Mouse (Mus musculus) stomach, embryonic 14.5 days (tissue): ENCODE results near the gene Kcnip4. TPM values are rescaled to one million over a fixed set of nuclear protein-coding genes. Genes with fewer than 3 reads are reported as not detected.

ENCODE experiments used
- ATAC-seq: fragments of 200-750 bp; cut with Nextera tagmentation; 2 replicates; pipeline ENCODE4 v1.8.0; 2017; ENCODE audit warnings: low read depth, moderate TSS enrichment; ENCODE audit not compliant: insufficient number of reproducible peaks, insufficient read depth, low FRiP score
- H3K27ac ChIP-seq: fragments of 300-500 bp; sonication (generic); 2 replicates; pipeline ENCODE4 v1.5.1; 2014; ENCODE audit warnings: mild to moderate bottlenecking, low read length, moderate library complexity, mixed read lengths
- H3K27me3 ChIP-seq: fragments of 300-500 bp; sonication (generic); 2 replicates; pipeline ENCODE4 v1.6.1; 2014; ENCODE audit warnings: low read length, control low read depth, mixed read lengths; ENCODE audit not compliant: control insufficient read depth, insufficient read depth
- H3K36me3 ChIP-seq: fragments of 300-500 bp; sonication (generic); 2 replicates; pipeline ENCODE4 v1.6.1; 2014; ENCODE audit warnings: mild to moderate bottlenecking, control low read depth, low read length, moderate library complexity, mixed read lengths; ENCODE audit not compliant: control insufficient read depth, insufficient read depth
- H3K4me1 ChIP-seq: fragments of 300-500 bp; sonication (generic); 2 replicates; pipeline ENCODE4 v1.6.1; 2014; ENCODE audit warnings: low read length, control low read depth, mixed read lengths; ENCODE audit not compliant: control insufficient read depth, insufficient read depth
- H3K4me2 ChIP-seq: fragments of 300-500 bp; sonication (generic); replicated peaks from 2 replicates; pipeline ENCODE4 v1.6.1; 2014; ENCODE audit warnings: low read depth, low read length, control low read depth
- H3K4me3 ChIP-seq: fragments of 300-500 bp; sonication (generic); 2 replicates; pipeline ENCODE4 v1.5.1; 2014; ENCODE audit warnings: low read depth, low read length, control low read depth
- H3K9ac ChIP-seq: fragments of 300-500 bp; sonication (generic); replicated peaks from 2 replicates; pipeline ENCODE4 v1.6.1; 2014; ENCODE audit warnings: low read depth, mild to moderate bottlenecking, control low read depth, low read length, moderate library complexity, mixed read lengths
- H3K9me3 ChIP-seq: fragments of 300-500 bp; sonication (generic); 2 replicates; pipeline ENCODE4 v1.6.1; 2016; ENCODE audit warnings: low read depth, low read length, control low read depth; ENCODE audit not compliant: control insufficient read depth
- WGBS: fragments of 180-500 bp; shearing (Covaris S2); extraction: QIAGEN DNeasy Blood & Tissue Kit; methylation state at CpG from one replicate; pipeline ENCODE4 v1.1.7; 2014; 5-methylcytosine and 5-hydroxymethylcytosine counted together
- polyA plus RNA-seq: library from polyadenylated mRNA; unstranded; fragments of >200 nt; fragmentation: Nextera tagmentation; extraction: Ambion mirVana; gene quantifications from 2 replicates; pipeline ENCODE4 v1.2.1, GENCODE M21; 2014

Gene Kcnip4
- 4.2 and 6.1 TPM in 2 replicates for polyA plus RNA-seq

GRCm38 (mm10) chr5:49524394-49525241, at the start of gene Kcnip4:
TSS of gene Kcnip4 (minus strand) at chr5:49524907.
- Histone ChIP-seq H3K27ac (no peak within 1 kb of the TSS), H3K4me1 (no peaks in the 10 kb centered on the region), H3K9ac (no peak within 1 kb of the TSS), H3K9me3 (no peaks in the 10 kb centered on the region), H3K4me2 (peak within 1 kb of the TSS; percentile 91), H3K27me3 (peaks cover 7% of the 10 kb centered on the region), H3K36me3 (no peaks in the 10 kb centered on the region), H3K4me3 (peak within 1 kb of the TSS; percentile 43)
- under 1% methylated on average over 47 of the region's 50 CpGs for WGBS
- ATAC-seq = peak; percentile 64; the same call in 1 of the 2 replicates

DNA sequence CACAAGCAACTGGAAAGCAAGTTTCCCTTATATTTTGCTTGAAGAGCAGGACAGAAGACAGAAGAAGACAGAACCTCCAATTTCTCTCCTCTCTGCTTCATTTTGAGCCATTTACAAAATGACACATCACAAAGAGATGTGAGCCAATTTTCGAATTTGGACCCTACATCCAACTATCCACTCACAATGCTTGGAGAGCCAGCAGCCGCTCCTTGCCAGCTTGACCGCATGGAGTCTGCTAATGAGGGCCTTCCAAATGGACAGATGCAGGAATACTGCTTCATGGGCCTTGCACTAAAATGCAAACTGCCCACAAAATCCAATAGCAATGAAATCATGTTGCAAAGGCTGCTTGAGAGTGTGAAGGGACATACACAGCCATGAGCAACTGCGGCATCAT, 47.2 kb upstream of the Kcnip4 start:
- Histone ChIP-seq H3K36me3 (no peaks in the 10 kb centered on the region), H3K4me3 (no peak overlapping the region), H3K9ac (no peak overlapping the region), H3K4me1 (no peaks in the 10 kb centered on the region), H3K27me3 (no peaks in the 10 kb centered on the region), H3K27ac (no peak overlapping the region), H3K4me2 (no peak overlapping the region), H3K9me3 (no peaks in the 10 kb centered on the region)
- 73% methylated on average over 4 of the region's 4 CpGs for WGBS
- no peak for ATAC-seq

- H3K27ac ChIP-seq = no peak overlapping the region
- ATAC-seq = no peak
- WGBS = 84% methylated on average over 4 of the region's 4 CpGs
Measured at GRCm38 (mm10) chr5:49563751-49564150, 39.0 kb upstream of the Kcnip4 start.

DNA sequence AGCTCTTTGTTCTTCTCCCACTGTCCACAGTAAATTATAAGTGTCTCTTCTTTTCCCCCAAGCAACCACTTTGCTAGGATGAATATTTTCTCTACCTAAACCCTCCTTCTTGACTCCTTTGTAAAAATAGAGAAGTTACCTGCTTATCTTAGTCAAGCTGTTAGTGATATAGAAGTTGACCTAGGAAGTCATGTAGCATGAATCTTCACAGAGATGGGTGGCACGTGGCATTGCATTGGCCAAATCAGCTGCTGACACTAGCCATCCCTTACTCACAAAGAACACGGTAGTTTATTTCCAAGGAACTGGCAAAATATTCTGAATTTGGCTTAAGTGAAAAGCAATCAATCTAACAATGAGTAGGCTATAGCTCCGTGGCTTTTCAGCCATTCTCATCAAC, 32.7 kb upstream of the Kcnip4 start:
- H3K27ac ChIP-seq = no peak overlapping the region
- H3K4me2 ChIP-seq = no peak overlapping the region
- no peak overlapping the region for H3K9ac ChIP-seq
- no peak for ATAC-seq
- 72% methylated on average over 3 of the region's 3 CpGs for WGBS
- H3K27me3 ChIP-seq = no peaks in the 10 kb centered on the region
- no peaks in the 10 kb centered on the region for H3K4me1 ChIP-seq
- H3K36me3 ChIP-seq = no peaks in the 10 kb centered on the region
- H3K4me3 ChIP-seq = no peak overlapping the region
- no peaks in the 10 kb centered on the region for H3K9me3 ChIP-seq

More at GRCm38 (mm10) chr5:49563751-49564150, 39.0 kb upstream of the Kcnip4 start:
- no peaks in the 10 kb centered on the region for H3K27me3 ChIP-seq
- H3K4me2 ChIP-seq = no peak overlapping the region
- H3K36me3 ChIP-seq = no peaks in the 10 kb centered on the region
- H3K4me1 ChIP-seq = no peaks in the 10 kb centered on the region
- H3K9ac ChIP-seq = no peak overlapping the region
- no peak overlapping the region for H3K4me3 ChIP-seq
- no peaks in the 10 kb centered on the region for H3K9me3 ChIP-seq

DNA sequence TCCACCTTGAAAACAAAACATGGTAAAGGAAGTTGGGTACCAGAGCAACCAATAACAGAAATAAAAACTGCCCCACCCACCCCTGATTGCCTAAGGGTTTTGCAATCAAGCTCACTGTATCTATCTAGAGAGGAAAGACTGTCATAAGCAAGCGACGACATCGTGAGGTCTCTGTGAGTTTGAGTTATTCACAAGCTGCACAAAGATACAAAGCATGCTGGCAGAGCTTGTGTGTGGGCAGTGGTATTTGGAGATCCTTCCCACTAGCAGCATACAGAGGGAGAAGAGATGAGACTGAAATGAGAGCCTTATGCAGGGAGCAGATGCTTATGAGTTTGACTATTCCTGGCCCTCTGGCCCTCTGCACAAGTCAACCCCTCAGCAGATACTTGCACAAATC, 23.2 kb upstream of the Kcnip4 start:
- Histone ChIP-seq H3K9me3 (no peaks in the 10 kb centered on the region), H3K4me1 (no peaks in the 10 kb centered on the region), H3K4me3 (no peak overlapping the region), H3K36me3 (no peaks in the 10 kb centered on the region), H3K9ac (no peak overlapping the region), H3K4me2 (no peak overlapping the region), H3K27ac (no peak overlapping the region), H3K27me3 (no peaks in the 10 kb centered on the region)
- 91% methylated on average over 3 of the region's 3 CpGs for WGBS
- no peak for ATAC-seq

GRCm38 (mm10) chr5:49529362-49529761, 4.7 kb upstream of the Kcnip4 start:
- WGBS = 39% methylated on average over 8 of the region's 8 CpGs
- H3K9me3 ChIP-seq = no peaks in the 10 kb centered on the region
- H3K27me3 ChIP-seq = peaks cover 3% of the 10 kb centered on the region
- peak; percentile 60; the same call in 1 of the 2 replicates for ATAC-seq
- no peak overlapping the region for H3K27ac ChIP-seq
- no peak overlapping the region for H3K4me3 ChIP-seq
- H3K4me1 ChIP-seq = no peaks in the 10 kb centered on the region
- H3K36me3 ChIP-seq = no peaks in the 10 kb centered on the region
- H3K9ac ChIP-seq = no peak overlapping the region
- H3K4me2 ChIP-seq = no peak overlapping the region

- no peaks in the 10 kb centered on the region for H3K9me3 ChIP-seq
- H3K27ac ChIP-seq = no peak overlapping the region
- H3K4me3 ChIP-seq = no peak overlapping the region
- WGBS = 62% methylated on average over 4 of the region's 4 CpGs
- H3K27me3 ChIP-seq = peaks cover 7% of the 10 kb centered on the region
- no peaks in the 10 kb centered on the region for H3K4me1 ChIP-seq
- no peaks in the 10 kb centered on the region for H3K36me3 ChIP-seq
- ATAC-seq = no peak
- H3K9ac ChIP-seq = no peak overlapping the region
- H3K4me2 ChIP-seq = peak overlapping the region; percentile 91; the same call in 1 of the 2 replicates
Measured at GRCm38 (mm10) chr5:49525242-49525612, 520 bp upstream of the Kcnip4 start.

- H3K9me3 ChIP-seq = no peaks in the 10 kb centered on the region
- peak overlapping the region; percentile 91 for H3K4me2 ChIP-seq
- H3K27ac ChIP-seq = no peak overlapping the region
- H3K4me1 ChIP-seq = no peaks in the 10 kb centered on the region
- peaks cover 7% of the 10 kb centered on the region for H3K27me3 ChIP-seq
- no peaks in the 10 kb centered on the region for H3K36me3 ChIP-seq
- H3K4me3 ChIP-seq = peak overlapping the region; percentile 43
- WGBS = 9% methylated on average over 11 of the region's 11 CpGs
- H3K9ac ChIP-seq = no peak overlapping the region
- ATAC-seq = no peak
Measured at GRCm38 (mm10) chr5:49523997-49524393, 712 bp downstream of the Kcnip4 start.
